Mouse (Mus musculus) myocyte (in vitro differentiated cells): Measurements from ENCODE around the gene Bmx.

Experiments used
- CEBPB ChIP-seq: IDR thresholded peaks from 2 replicates; pipeline ENCODE4 v1.6.1; 2011; ENCODE audit warnings: mild to moderate bottlenecking, moderate library complexity; ENCODE audit not compliant: poor library complexity, insufficient read depth, severe bottlenecking
- E2F4 ChIP-seq: IDR thresholded peaks from one replicate; pipeline ENCODE4 v1.6.1; 2011; ENCODE audit warnings: mild to moderate bottlenecking, control low read depth, moderate library complexity; ENCODE audit not compliant: insufficient read depth
- MAX ChIP-seq: IDR thresholded peaks from one replicate; pipeline ENCODE4 v1.6.1; 2011; ENCODE audit warnings: low read depth, mild to moderate bottlenecking, control low read depth
- MYOD1 ChIP-seq, 3 experiments: IDR thresholded peaks; one replicate each; pipeline ENCODE4 v1.6.1; 2011; ENCODE audit warnings: control low read depth in 2 of 3, low read depth in 2 of 3, mild to moderate bottlenecking in 2 of 3, moderate library complexity in 1 of 3; ENCODE audit not compliant: insufficient read length in 2 of 3, control insufficient read depth in 1 of 3
- MYOG ChIP-seq, 3 experiments: IDR thresholded peaks; one replicate each; pipeline ENCODE4 v1.6.1; 2011; ENCODE audit warnings: control low read depth in 2 of 3, low read depth in 2 of 3, mild to moderate bottlenecking in 2 of 3; ENCODE audit not compliant: insufficient read length in 2 of 3, control insufficient read depth in 1 of 3, insufficient read depth in 1 of 3
- POLR2A ChIP-seq: IDR thresholded peaks from one replicate; pipeline ENCODE4 v1.6.1; 2011; ENCODE audit warnings: low read depth, mild to moderate bottlenecking, control low read depth, moderate library complexity; ENCODE audit not compliant: insufficient read length
- POLR2AphosphoS2 ChIP-seq: IDR thresholded peaks from one replicate; pipeline ENCODE4 v1.6.1; 2011; ENCODE audit warnings: low read depth, control low read depth; ENCODE audit not compliant: insufficient read length
- REST ChIP-seq: IDR thresholded peaks from one replicate; pipeline ENCODE4 v1.6.1; 2011; ENCODE audit warnings: mild to moderate bottlenecking, control low read depth, moderate library complexity; ENCODE audit not compliant: insufficient read depth, insufficient read length
- SRF ChIP-seq: IDR thresholded peaks from one replicate; pipeline ENCODE4 v1.6.1; 2011; ENCODE audit warnings: low read depth; ENCODE audit not compliant: control insufficient read depth, insufficient read length
- TCF12 ChIP-seq: IDR thresholded peaks from one replicate; pipeline ENCODE4 v1.6.1; 2011; ENCODE audit warnings: mild to moderate bottlenecking, control low read depth; ENCODE audit not compliant: poor library complexity, insufficient read depth, severe bottlenecking
- TCF3 ChIP-seq: IDR thresholded peaks from one replicate; pipeline ENCODE4 v1.6.1; 2011; ENCODE audit warnings: low read depth, control low read depth; ENCODE audit not compliant: insufficient read length
- USF1 ChIP-seq: IDR thresholded peaks from one replicate; pipeline ENCODE4 v1.6.1; 2011; ENCODE audit warnings: low read depth, mild to moderate bottlenecking, control low read depth, moderate library complexity

DNA sequence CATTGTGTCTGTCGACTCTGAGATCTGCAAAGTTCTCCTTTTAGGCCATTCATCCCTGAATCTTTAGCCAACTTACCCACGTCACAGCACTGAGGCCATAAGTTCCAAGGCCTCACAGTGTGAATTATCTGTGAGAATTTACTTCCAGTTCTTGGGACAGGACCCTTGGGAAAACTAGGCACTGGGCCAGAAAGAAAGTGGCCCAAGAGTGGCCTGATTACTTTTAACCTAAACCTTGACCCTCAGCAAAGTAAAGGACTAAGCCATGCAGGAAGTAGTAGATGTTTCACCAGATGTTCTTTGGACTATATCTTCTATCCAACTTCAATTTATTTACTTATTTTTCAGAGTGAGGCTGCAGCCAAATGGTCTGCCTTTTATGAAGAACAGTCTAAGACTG is 105.3 kb downstream of the Bmx start:
- TF ChIP-seq CEBPB = no peak
- TF ChIP-seq E2F4 = no peak
- no peak for TF ChIP-seq TCF12
- no peak for TF ChIP-seq POLR2A
- TF ChIP-seq POLR2AphosphoS2 = no peak
- TF ChIP-seq MYOG (IDR thresholded peaks at IDR 0.05; ENCODE audit: control insufficient read depth in 1 of 3, insufficient read depth in 1 of 3, insufficient read length in 2 of 3, low read depth in 2 of 3) = no peak
- TF ChIP-seq USF1 = no peak
- TF ChIP-seq MYOD1 (IDR thresholded peaks at IDR 0.05; ENCODE audit: control insufficient read depth in 1 of 3, insufficient read length in 2 of 3, low read depth in 2 of 3) = no peak
- TF ChIP-seq MAX = no peak
- no peak for TF ChIP-seq REST
- no peak for TF ChIP-seq SRF
- TF ChIP-seq TCF3 = no peak
